Mouse (Mus musculus) midbrain, embryonic 14.5 days (tissue): Measurements from ENCODE around the gene Hist1h2bk. TPM values are rescaled to one million over a fixed set of nuclear protein-coding genes. Genes with fewer than 3 reads are reported as not detected.
A peak's percentile ranks its signal among the peaks of the same experiment; 100 is the strongest.
"Not testable (repeated sequence)": the region's sequence is repeated elsewhere in the genome, so short reads cannot be mapped to it uniquely, and the experiment has no call there.

Source experiments
- ATAC-seq: fragments of 200-750 bp; cut with Nextera tagmentation; 2 replicates; pipeline ENCODE4 v1.8.0; 2017; ENCODE audit warnings: moderate number of reproducible peaks, moderate library complexity; ENCODE audit not compliant: low FRiP score, low TSS enrichment
- DNase-seq: peaks from one replicate; pipeline ENCODE4 v3.0.0-alpha.2; 2015
- H3K27ac ChIP-seq: fragments of 300-500 bp; sonication (generic); replicated peaks from 2 replicates; pipeline ENCODE4 v1.5.1; 2014; ENCODE audit warnings: mild to moderate bottlenecking, low read depth, low read length, moderate library complexity
- H3K27me3 ChIP-seq: fragments of 300-500 bp; sonication (generic); 2 replicates; pipeline ENCODE4 v1.6.1; 2014; ENCODE audit warnings: low read length, control low read depth, mixed read lengths; ENCODE audit not compliant: control insufficient read depth, insufficient read depth
- H3K36me3 ChIP-seq: fragments of 300-500 bp; sonication (generic); 2 replicates; pipeline ENCODE4 v1.6.1; 2014; ENCODE audit warnings: low read length, control low read depth; ENCODE audit not compliant: control insufficient read depth, insufficient read depth
- H3K4me1 ChIP-seq: fragments of 300-500 bp; sonication (generic); 2 replicates; pipeline ENCODE4 v1.6.1; 2014; ENCODE audit warnings: mild to moderate bottlenecking, antibody characterized with exemption, low read length, control low read depth; ENCODE audit not compliant: control insufficient read depth, insufficient read depth
- H3K4me2 ChIP-seq: fragments of 300-500 bp; sonication (generic); 2 replicates; pipeline ENCODE4 v1.6.1; 2014; ENCODE audit warnings: mild to moderate bottlenecking, low read length, moderate library complexity
- H3K4me3 ChIP-seq: fragments of 300-500 bp; sonication (generic); replicated peaks from 2 replicates; pipeline ENCODE4 v1.5.1; 2014; ENCODE audit warnings: low read depth, low read length
- H3K9ac ChIP-seq: fragments of 300-500 bp; sonication (generic); replicated peaks from 2 replicates; pipeline ENCODE4 v1.6.1; 2014; ENCODE audit warnings: mild to moderate bottlenecking, low read length, moderate library complexity
- H3K9me3 ChIP-seq: fragments of 300-500 bp; sonication (generic); 2 replicates; pipeline ENCODE4 v1.6.1; 2016; ENCODE audit warnings: low read length, control low read depth, mixed read lengths; ENCODE audit not compliant: control insufficient read depth
- whole genome bisulfite sequencing: fragments of 180-500 bp; shearing (Covaris S2); extraction: QIAGEN DNeasy Blood & Tissue Kit; methylation state at CpG from one replicate; pipeline ENCODE4 v1.1.7; 2014; 5-methylcytosine and 5-hydroxymethylcytosine counted together
- polyA plus RNA-seq: library from polyadenylated mRNA; unstranded; fragments of >200 nt; fragmentation: Nextera tagmentation; extraction: Ambion mirVana; gene quantifications from 2 replicates; pipeline ENCODE4 v1.2.1, GENCODE M21; 2014

Gene Hist1h2bk
- polyA plus RNA-seq, 1 experiment from 2014 or later, result 1.1 TPM

GRCm38 (mm10) chr13:22034443-22035266 lies 1.0 kb upstream of the Hist1h2bk start:
- H3K9me3 ChIP-seq, result no peaks in the 10 kb centered on the region
- peak; percentile 39 for DNase-seq
- H3K27me3 ChIP-seq, result no peaks in the 10 kb centered on the region
- H3K27ac ChIP-seq, result no peak overlapping the region
- no peaks in the 10 kb centered on the region for H3K36me3 ChIP-seq
- peaks cover 12% of the 10 kb centered on the region for H3K4me1 ChIP-seq
- no peak overlapping the region; the same call in 1 of the 2 replicates for H3K9ac ChIP-seq
- H3K4me2 ChIP-seq, result peak overlapping the region; percentile 67
- under 1% methylated on average over 12 of the region's 14 CpGs for WGBS
- ATAC-seq, result no peak
- H3K4me3 ChIP-seq, result peak overlapping the region; percentile 38

- H3K4me3 ChIP-seq, result peak overlapping the region; percentile 38
- peak; percentile 33 for DNase-seq
- H3K4me1 ChIP-seq, result peaks cover 21% of the 10 kb centered on the region
- no peaks in the 10 kb centered on the region for H3K36me3 ChIP-seq
- H3K9ac ChIP-seq, result peak overlapping the region; percentile 34; the same call in 1 of the 2 replicates
- peak; percentile 10; the same call in 1 of the 2 replicates for ATAC-seq
- H3K4me2 ChIP-seq, result peak overlapping the region; percentile 67
- peak overlapping the region; percentile 64; the same call in 1 of the 2 replicates for H3K27ac ChIP-seq
- H3K27me3 ChIP-seq, result no peaks in the 10 kb centered on the region
- no peaks in the 10 kb centered on the region for H3K9me3 ChIP-seq
- 2% methylated on average over 17 of the region's 23 CpGs for WGBS
Observed at GRCm38 (mm10) chr13:22036149-22036956, 683 bp downstream of the Hist1h2bk start.

DNA sequence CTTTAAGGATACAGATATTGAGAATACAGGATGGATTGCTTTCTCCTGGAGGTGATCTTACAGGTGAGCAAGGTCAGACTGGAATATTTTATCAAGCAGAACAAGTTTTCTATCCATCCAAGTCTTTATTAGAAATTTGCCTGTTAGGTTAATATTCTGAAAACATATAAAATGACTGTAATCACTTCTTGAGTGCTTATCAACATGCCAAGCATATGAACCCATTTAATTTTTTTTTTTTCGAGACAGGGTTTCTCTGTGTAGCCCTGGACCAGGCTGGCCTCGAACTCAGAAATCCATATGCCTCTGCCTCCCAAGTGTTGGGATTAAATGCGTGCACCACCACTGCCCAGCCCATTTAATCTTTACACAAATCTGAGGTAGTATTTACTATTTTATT lies 1.3 kb downstream of the Hist1h2bk start:
- H3K4me1 ChIP-seq, result peaks cover 23% of the 10 kb centered on the region
- H3K36me3 ChIP-seq, result no peaks in the 10 kb centered on the region
- peak overlapping the region; percentile 67 for H3K4me2 ChIP-seq
- 0 out of 2 replicates have a peak overlapping the region, but pooled peaks have one; percentile 38 for H3K4me3 ChIP-seq
- H3K9me3 ChIP-seq, result no peaks in the 10 kb centered on the region
- H3K9ac ChIP-seq, result 0 out of 2 replicates have a peak overlapping the region, but pooled peaks have one; percentile 1
- no peak for ATAC-seq
- DNase-seq, result no peak
- no peak overlapping the region for H3K27ac ChIP-seq
- WGBS, result 55% methylated on average over 3 of the region's 3 CpGs
- H3K27me3 ChIP-seq, result no peaks in the 10 kb centered on the region

GRCm38 (mm10) chr13:22037415-22037814 lies 1.7 kb downstream of the Hist1h2bk start:
- Histone ChIP-seq H3K4me1 (peaks cover 27% of the 10 kb centered on the region), H3K36me3 (no peaks in the 10 kb centered on the region), H3K9ac (no peak overlapping the region), H3K9me3 (no peaks in the 10 kb centered on the region), H3K27me3 (no peaks in the 10 kb centered on the region), H3K27ac (no peak overlapping the region), H3K4me2 (no peak overlapping the region), H3K4me3 (no peak overlapping the region)
- no peak for ATAC-seq
- 80% methylated on average over 2 of the region's 2 CpGs for WGBS
- no peak for DNase-seq

GRCm38 (mm10) chr13:22039364-22039763 lies 3.7 kb downstream of the Hist1h2bk start:
- 62% methylated on average over 5 of the region's 5 CpGs for WGBS
- no peak overlapping the region for H3K27ac ChIP-seq
- no peak overlapping the region for H3K9ac ChIP-seq
- DNase-seq, result no peak
- H3K4me3 ChIP-seq, result no peak overlapping the region
- H3K27me3 ChIP-seq, result no peaks in the 10 kb centered on the region
- no peaks in the 10 kb centered on the region for H3K36me3 ChIP-seq
- H3K4me2 ChIP-seq, result no peak overlapping the region
- no peaks in the 10 kb centered on the region for H3K9me3 ChIP-seq
- ATAC-seq, result no peak
- H3K4me1 ChIP-seq, result peaks cover 29% of the 10 kb centered on the region

GRCm38 (mm10) chr13:22039951-22040463 lies 4.3 kb downstream of the Hist1h2bk start:
- Histone ChIP-seq H3K27me3 (no peaks in the 10 kb centered on the region), H3K9me3 (no peaks in the 10 kb centered on the region), H3K27ac (peak overlapping the region; percentile 60), H3K9ac (no peak overlapping the region), H3K4me1 (peaks cover 24% of the 10 kb centered on the region), H3K4me3 (peak overlapping the region; percentile 36; the same call in 1 of the 2 replicates), H3K36me3 (no peaks in the 10 kb centered on the region), H3K4me2 (peak overlapping the region; percentile 73)
- no peak for ATAC-seq
- WGBS, result 7% methylated on average over 2 of the region's 2 CpGs
- DNase-seq, result no peak

GRCm38 (mm10) chr13:22040464-22041141 lies 4.9 kb downstream of the Hist1h2bk start:
- H3K27ac ChIP-seq, result peak overlapping the region; percentile 81
- peak overlapping the region; percentile 73 for H3K4me2 ChIP-seq
- no peaks in the 10 kb centered on the region for H3K9me3 ChIP-seq
- WGBS, result under 1% methylated on average over 19 of the region's 24 CpGs
- no peaks in the 10 kb centered on the region for H3K27me3 ChIP-seq
- H3K4me1 ChIP-seq, result peaks cover 24% of the 10 kb centered on the region
- DNase-seq (peak; percentile 41), ATAC-seq (peak; percentile 12; the same call in 1 of the 2 replicates)
- peak overlapping the region; percentile 47 for H3K9ac ChIP-seq
- no peaks in the 10 kb centered on the region for H3K36me3 ChIP-seq
- H3K4me3 ChIP-seq, result peak overlapping the region; percentile 36

DNA sequence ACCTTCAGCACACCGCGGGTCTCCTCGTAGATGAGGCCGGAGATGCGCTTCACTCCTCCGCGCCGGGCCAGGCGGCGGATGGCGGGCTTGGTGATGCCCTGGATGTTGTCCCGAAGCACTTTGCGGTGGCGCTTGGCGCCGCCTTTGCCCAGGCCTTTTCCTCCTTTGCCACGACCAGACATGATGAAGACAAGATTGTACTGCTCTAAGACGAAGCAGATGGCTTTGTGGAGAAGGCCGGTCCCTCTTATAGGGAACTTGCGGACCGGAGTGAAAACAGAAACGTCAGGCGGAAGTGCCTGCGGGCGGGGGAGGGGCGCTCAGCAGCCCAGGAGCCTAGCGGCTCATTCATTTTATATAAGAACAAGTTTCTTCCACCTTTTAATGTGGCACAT lies 5.5 kb downstream of the Hist1h2bk start, which contains the start of gene Hist1h4i:
TSS of gene Hist1h4i (minus strand) at position 221 of the 395 bp plus-strand sequence.
- WGBS, result under 1% methylated on average over 24 of the region's 27 CpGs
- H3K4me1 ChIP-seq, result peaks cover 23% of the 10 kb centered on the region
- ATAC-seq (peak; percentile 72), DNase-seq (peak; percentile 96)
- not testable (repeated sequence) for H3K9me3 ChIP-seq, H3K36me3 ChIP-seq, H3K27me3 ChIP-seq
- peak within 1 kb of the TSS; percentile 47 for H3K9ac ChIP-seq
- H3K4me2 ChIP-seq, result peak within 1 kb of the TSS; percentile 73
- peak within 1 kb of the TSS; percentile 36 for H3K4me3 ChIP-seq
- peak within 1 kb of the TSS; percentile 81 for H3K27ac ChIP-seq
